Mouse (Mus musculus) stomach, postnatal 0 days (tissue): ENCODE results near the gene Ints6l. TPM values are rescaled to one million over a fixed set of nuclear protein-coding genes. Genes with fewer than 3 reads are reported as not detected.
"Not testable (repeated sequence)": the region's sequence is repeated elsewhere in the genome, so short reads cannot be mapped to it uniquely, and the experiment has no call there.

Experiments used
- ATAC-seq: fragments of 200-750 bp; cut with Nextera tagmentation; 2 replicates; pipeline ENCODE4 v1.8.0; 2017; ENCODE audit not compliant: low FRiP score, low TSS enrichment
- DNase-seq: peaks from one replicate; pipeline ENCODE4 v3.0.0-alpha.2; 2016; ENCODE audit warnings: low spot score
- H3K27ac ChIP-seq: fragments of 300-500 bp; sonication (generic); replicated peaks from 2 replicates; pipeline ENCODE4 v1.5.1; 2014; ENCODE audit warnings: mild to moderate bottlenecking, control low read depth
- H3K27me3 ChIP-seq: fragments of 300-500 bp; sonication (generic); 2 replicates; pipeline ENCODE4 v1.6.1; 2014; ENCODE audit warnings: low read length; ENCODE audit not compliant: control insufficient read depth, insufficient read depth
- H3K36me3 ChIP-seq: fragments of 300-500 bp; sonication (generic); 2 replicates; pipeline ENCODE4 v1.6.1; 2014; ENCODE audit warnings: low read length, mixed read lengths; ENCODE audit not compliant: control insufficient read depth, insufficient read depth
- H3K4me1 ChIP-seq: fragments of 300-500 bp; sonication (generic); replicated peaks from 2 replicates; pipeline ENCODE4 v1.6.1; 2014; ENCODE audit warnings: antibody characterized with exemption; ENCODE audit not compliant: control insufficient read depth, insufficient read depth
- H3K4me2 ChIP-seq: fragments of 300-500 bp; sonication (generic); replicated peaks from 2 replicates; pipeline ENCODE4 v1.6.1; 2014; ENCODE audit warnings: low read depth, mild to moderate bottlenecking, control low read depth, moderate library complexity
- H3K4me3 ChIP-seq: fragments of 300-500 bp; sonication (generic); 2 replicates; pipeline ENCODE4 v1.5.1; 2014; ENCODE audit warnings: low read depth, low read length, control low read depth
- H3K9ac ChIP-seq: fragments of 300-500 bp; sonication (generic); 2 replicates; pipeline ENCODE4 v1.6.1; 2014; ENCODE audit warnings: mild to moderate bottlenecking, low read length, control low read depth, mixed read lengths
- H3K9me3 ChIP-seq: fragments of 300-500 bp; sonication (generic); 2 replicates; pipeline ENCODE4 v1.6.1; 2016; ENCODE audit warnings: low read length; ENCODE audit not compliant: control insufficient read depth
- CTCF ChIP-seq: IDR thresholded peaks from 2 replicates; pipeline ENCODE4 v1.5.1; 2016; ENCODE audit warnings: antibody characterized with exemption, low read depth, mild to moderate bottlenecking, moderate library complexity
- EP300 ChIP-seq: optimal IDR thresholded peaks from 2 replicates; pipeline ENCODE3; 2016; ENCODE audit warnings: antibody characterized with exemption
- WGBS: fragments of 180-500 bp; shearing (Covaris S2); extraction: QIAGEN DNeasy Blood & Tissue Kit; methylation state at CpG from one replicate; pipeline ENCODE4 v1.1.7; 2014; 5-methylcytosine and 5-hydroxymethylcytosine counted together
- polyA plus RNA-seq: library from polyadenylated mRNA; unstranded; fragments of >200 nt; fragmentation: Nextera tagmentation; extraction: Ambion mirVana; gene quantifications from 2 replicates; pipeline ENCODE4 v1.2.1, GENCODE M21; 2015

The Ints6l gene
- polyA plus RNA-seq, 1 experiment from 2014 or later, result 14.8 TPM

GRCm38 (mm10) chrX:56481906-56482305 is 27.2 kb downstream of the Ints6l start:
- TF ChIP-seq CTCF (no peak), EP300 (no peak)
- Histone ChIP-seq H3K36me3 (no peaks in the 10 kb centered on the region), H3K4me3 (no peak overlapping the region), H3K4me2 (no peak overlapping the region), H3K27ac (no peak overlapping the region), H3K9ac (no peak overlapping the region), H3K9me3 (no peaks in the 10 kb centered on the region), H3K4me1 (no peaks in the 10 kb centered on the region), H3K27me3 (no peaks in the 10 kb centered on the region)
- WGBS, result 68% methylated on average over 3 of the region's 3 CpGs
- DNase-seq (no peak), ATAC-seq (no peak)

- peak; percentile 61 for DNase-seq
- Histone ChIP-seq H3K4me2 (no peak overlapping the region), H3K4me3 (no peak overlapping the region), H3K9me3 (no peaks in the 10 kb centered on the region), H3K9ac (no peak overlapping the region), H3K27ac (no peak overlapping the region), H3K36me3 (no peaks in the 10 kb centered on the region), H3K27me3 (no peaks in the 10 kb centered on the region), H3K4me1 (no peaks in the 10 kb centered on the region)
- peak; percentile 85 for TF ChIP-seq CTCF
- TF ChIP-seq EP300, result no peak
- no peak for ATAC-seq
- WGBS, result 27% methylated on average over 1 of the region's 1 CpGs
These were observed 35.1 kb downstream of the Ints6l start for GRCm38 (mm10) chrX:56489758-56490157.

GRCm38 (mm10) chrX:56497241-56497640 is 42.6 kb downstream of the Ints6l start:
- H3K9me3 ChIP-seq, result no peaks in the 10 kb centered on the region
- no peaks in the 10 kb centered on the region for H3K27me3 ChIP-seq
- WGBS, result 83% methylated on average over 7 of the region's 7 CpGs
- no peaks in the 10 kb centered on the region for H3K36me3 ChIP-seq
- DNase-seq (no peak), ATAC-seq (no peak)
- H3K9ac ChIP-seq, result no peak overlapping the region
- no peaks in the 10 kb centered on the region for H3K4me1 ChIP-seq
- H3K4me2 ChIP-seq, result no peak overlapping the region
- no peak overlapping the region for H3K27ac ChIP-seq
- H3K4me3 ChIP-seq, result no peak overlapping the region
- no peak for TF ChIP-seq EP300
- no peak for TF ChIP-seq CTCF

GRCm38 (mm10) chrX:56524442-56524841 is 69.8 kb downstream of the Ints6l start, which contains the start of gene Gm10477:
Gene Gm10477 (plus strand): TSS chrX:56524742.
- not testable (repeated sequence) for H3K36me3 ChIP-seq, H3K9ac ChIP-seq, H3K9me3 ChIP-seq, H3K27ac ChIP-seq, H3K4me3 ChIP-seq, H3K27me3 ChIP-seq, ATAC-seq, H3K4me2 ChIP-seq, DNase-seq, H3K4me1 ChIP-seq
- 80% methylated on average over 6 of the region's 6 CpGs for WGBS

- H3K4me2 ChIP-seq, result no peak overlapping the region
- H3K9me3 ChIP-seq, result no peaks in the 10 kb centered on the region
- peak; percentile 67 for DNase-seq
- H3K4me3 ChIP-seq, result no peak overlapping the region
- WGBS, result 16% methylated on average over 3 of the region's 3 CpGs
- no peak for TF ChIP-seq EP300
- peak; percentile 75 for TF ChIP-seq CTCF
- H3K36me3 ChIP-seq, result no peaks in the 10 kb centered on the region
- H3K9ac ChIP-seq, result no peak overlapping the region
- H3K27me3 ChIP-seq, result no peaks in the 10 kb centered on the region
- H3K4me1 ChIP-seq, result no peaks in the 10 kb centered on the region
- ATAC-seq, result no peak
- no peak overlapping the region for H3K27ac ChIP-seq
These were observed 76.6 kb downstream of the Ints6l start for GRCm38 (mm10) chrX:56531266-56531665.

- WGBS, result 47% methylated on average over 4 of the region's 4 CpGs
- H3K4me2 ChIP-seq, result no peak overlapping the region
- peak; percentile 42 for DNase-seq
- no peaks in the 10 kb centered on the region for H3K4me1 ChIP-seq
- no peak overlapping the region for H3K4me3 ChIP-seq
- no peaks in the 10 kb centered on the region for H3K9me3 ChIP-seq
- no peaks in the 10 kb centered on the region for H3K27me3 ChIP-seq
- H3K9ac ChIP-seq, result no peak overlapping the region
- no peaks in the 10 kb centered on the region for H3K36me3 ChIP-seq
- ATAC-seq, result no peak
- peak; percentile 69 for TF ChIP-seq CTCF
- TF ChIP-seq EP300, result no peak
- no peak overlapping the region for H3K27ac ChIP-seq
These were observed 82.5 kb downstream of the Ints6l start for GRCm38 (mm10) chrX:56537162-56537561.
